Mouse (Mus musculus): ENCODE data around the gene Spop. TPM values are rescaled to one million over a fixed set of nuclear protein-coding genes. Genes with fewer than 3 reads are reported as not detected.

Spop gene
- polyA plus RNA-seq, 1 experiment from 2014 or later, result 77.8 TPM

- ATAC-seq (replicated peaks; ENCODE audit: low FRiP score, low read depth) (no peak), DNase-seq (ENCODE audit: low spot score) (no peak)
- H3K4me1 ChIP-seq (replicated peaks; ENCODE audit: insufficient read depth, low read length), result no peaks in the 10 kb centered on the region
- no peak overlapping the region for H3K4me2 ChIP-seq (ENCODE audit: low read length)
- no peak overlapping the region for H3K4me3 ChIP-seq (replicated peaks; ENCODE audit: low read depth, low read length)
- no peaks in the 10 kb centered on the region for H3K27me3 ChIP-seq (ENCODE audit: insufficient read depth, low read length)
- no peak overlapping the region for H3K9ac ChIP-seq (ENCODE audit: low read depth, low read length)
- WGBS, result 73% methylated on average over 3 of the region's 3 CpGs
- no peaks in the 10 kb centered on the region for H3K36me3 ChIP-seq (ENCODE audit: insufficient read depth, low read length)
- no peaks in the 10 kb centered on the region for H3K9me3 ChIP-seq (replicated peaks; ENCODE audit: low read length)
- H3K27ac ChIP-seq, result no peak overlapping the region
- no peak for TF ChIP-seq CTCF (IDR thresholded peaks at IDR 0.05; ENCODE audit: low read depth)
Measured at GRCm38 (mm10) chr11:95448346-95448745, 34.5 kb downstream of the Spop start.

- 56% methylated on average over 8 of the region's 8 CpGs for WGBS
- Histone ChIP-seq H3K4me3 (replicated peaks; ENCODE audit: low read depth, low read length) (no peak overlapping the region), H3K27me3 (ENCODE audit: insufficient read depth, low read length) (no peaks in the 10 kb centered on the region), H3K4me1 (replicated peaks; ENCODE audit: insufficient read depth, low read length) (no peaks in the 10 kb centered on the region), H3K36me3 (ENCODE audit: insufficient read depth, low read length) (no peaks in the 10 kb centered on the region), H3K9ac (ENCODE audit: low read depth, low read length) (no peak overlapping the region), H3K4me2 (ENCODE audit: low read length) (no peak overlapping the region), H3K27ac (no peak overlapping the region), H3K9me3 (replicated peaks; ENCODE audit: low read length) (no peaks in the 10 kb centered on the region)
- no peak for ATAC-seq (replicated peaks; ENCODE audit: low FRiP score, low read depth)
- TF ChIP-seq CTCF (IDR thresholded peaks at IDR 0.05; ENCODE audit: low read depth), result no peak
- no peak for DNase-seq (ENCODE audit: low spot score)
Measured at GRCm38 (mm10) chr11:95455331-95455730, 41.5 kb downstream of the Spop start.

GRCm38 (mm10) chr11:95460872-95461271, 47.0 kb downstream of the Spop start:
- Histone ChIP-seq H3K36me3 (ENCODE audit: insufficient read depth, low read length) (no peaks in the 10 kb centered on the region), H3K4me1 (replicated peaks; ENCODE audit: insufficient read depth, low read length) (no peaks in the 10 kb centered on the region), H3K4me3 (replicated peaks; ENCODE audit: low read depth, low read length) (no peak overlapping the region), H3K27me3 (ENCODE audit: insufficient read depth, low read length) (no peaks in the 10 kb centered on the region), H3K4me2 (ENCODE audit: low read length) (no peak overlapping the region), H3K9ac (ENCODE audit: low read depth, low read length) (no peak overlapping the region), H3K9me3 (replicated peaks; ENCODE audit: low read length) (no peaks in the 10 kb centered on the region), H3K27ac (no peak overlapping the region)
- 89% methylated on average over 2 of the region's 2 CpGs for WGBS
- no peak for TF ChIP-seq CTCF (IDR thresholded peaks at IDR 0.05; ENCODE audit: low read depth)
- no peak for DNase-seq (ENCODE audit: low spot score)
- ATAC-seq (replicated peaks; ENCODE audit: low FRiP score, low read depth), result no peak

GRCm38 (mm10) chr11:95462168-95462567, 48.3 kb downstream of the Spop start:
- no peak for TF ChIP-seq CTCF (IDR thresholded peaks at IDR 0.05; ENCODE audit: low read depth)
- no peak overlapping the region for H3K27ac ChIP-seq
- whole genome bisulfite sequencing, result 91% methylated on average over 3 of the region's 3 CpGs
- no peak overlapping the region for H3K4me3 ChIP-seq (replicated peaks; ENCODE audit: low read depth, low read length)
- ATAC-seq (replicated peaks; ENCODE audit: low FRiP score, low read depth), result no peak
- H3K36me3 ChIP-seq (ENCODE audit: insufficient read depth, low read length), result no peaks in the 10 kb centered on the region
- no peak overlapping the region for H3K4me2 ChIP-seq (ENCODE audit: low read length)
- no peaks in the 10 kb centered on the region for H3K9me3 ChIP-seq (replicated peaks; ENCODE audit: low read length)
- DNase-seq (ENCODE audit: low spot score), result no peak
- no peaks in the 10 kb centered on the region for H3K4me1 ChIP-seq (replicated peaks; ENCODE audit: insufficient read depth, low read length)
- H3K27me3 ChIP-seq (ENCODE audit: insufficient read depth, low read length), result no peaks in the 10 kb centered on the region
- no peak overlapping the region for H3K9ac ChIP-seq (ENCODE audit: low read depth, low read length)

- Histone ChIP-seq H3K36me3 (ENCODE audit: insufficient read depth, low read length) (peaks cover 14% of the 10 kb centered on the region), H3K9me3 (replicated peaks; ENCODE audit: low read length) (no peaks in the 10 kb centered on the region), H3K4me2 (ENCODE audit: low read length) (no peak overlapping the region), H3K27me3 (ENCODE audit: insufficient read depth, low read length) (no peaks in the 10 kb centered on the region), H3K27ac (no peak overlapping the region), H3K4me1 (replicated peaks; ENCODE audit: insufficient read depth, low read length) (no peaks in the 10 kb centered on the region), H3K4me3 (replicated peaks; ENCODE audit: low read depth, low read length) (no peak overlapping the region), H3K9ac (ENCODE audit: low read depth, low read length) (no peak overlapping the region)
- DNase-seq (ENCODE audit: low spot score) (no peak), ATAC-seq (replicated peaks; ENCODE audit: low FRiP score, low read depth) (no peak)
- 81% methylated on average over 1 of the region's 1 CpGs for WGBS
- no peak for TF ChIP-seq CTCF (IDR thresholded peaks at IDR 0.05; ENCODE audit: low read depth)
Measured at GRCm38 (mm10) chr11:95467731-95468130, 53.9 kb downstream of the Spop start.

- no peak overlapping the region for H3K4me2 ChIP-seq (ENCODE audit: low read length)
- DNase-seq (ENCODE audit: low spot score) (no peak), ATAC-seq (replicated peaks; ENCODE audit: low FRiP score, low read depth) (no peak)
- WGBS, result 80% methylated on average over 2 of the region's 2 CpGs
- no peaks in the 10 kb centered on the region for H3K9me3 ChIP-seq (replicated peaks; ENCODE audit: low read length)
- TF ChIP-seq CTCF (IDR thresholded peaks at IDR 0.05; ENCODE audit: low read depth), result no peak
- no peaks in the 10 kb centered on the region for H3K4me1 ChIP-seq (replicated peaks; ENCODE audit: insufficient read depth, low read length)
- H3K36me3 ChIP-seq (ENCODE audit: insufficient read depth, low read length), result peaks cover 14% of the 10 kb centered on the region
- H3K27ac ChIP-seq, result no peak overlapping the region
- H3K27me3 ChIP-seq (ENCODE audit: insufficient read depth, low read length), result no peaks in the 10 kb centered on the region
- H3K9ac ChIP-seq (ENCODE audit: low read depth, low read length), result no peak overlapping the region
- no peak overlapping the region for H3K4me3 ChIP-seq (replicated peaks; ENCODE audit: low read depth, low read length)
Measured at GRCm38 (mm10) chr11:95472942-95473341, 59.1 kb downstream of the Spop start.

GRCm38 (mm10) chr11:95473456-95473855, 59.6 kb downstream of the Spop start:
- peaks cover 14% of the 10 kb centered on the region for H3K36me3 ChIP-seq (ENCODE audit: insufficient read depth, low read length)

More at GRCm38 (mm10) chr11:95473456-95473855, 59.6 kb downstream of the Spop start:
- 97% methylated on average over 1 of the region's 1 CpGs for WGBS
- TF ChIP-seq CTCF (IDR thresholded peaks at IDR 0.05; ENCODE audit: low read depth), result no peak
- Histone ChIP-seq H3K4me2 (ENCODE audit: low read length) (no peak overlapping the region), H3K9ac (ENCODE audit: low read depth, low read length) (no peak overlapping the region), H3K27ac (no peak overlapping the region), H3K4me1 (replicated peaks; ENCODE audit: insufficient read depth, low read length) (no peaks in the 10 kb centered on the region), H3K9me3 (replicated peaks; ENCODE audit: low read length) (no peaks in the 10 kb centered on the region), H3K4me3 (replicated peaks; ENCODE audit: low read depth, low read length) (no peak overlapping the region), H3K27me3 (ENCODE audit: insufficient read depth, low read length) (no peaks in the 10 kb centered on the region)
- DNase-seq (ENCODE audit: low spot score) (no peak), ATAC-seq (replicated peaks; ENCODE audit: low FRiP score, low read depth) (no peak)
